Mouse (Mus musculus) embryonic fibroblast, embryonic 13.5 days (primary cell): ENCODE measurements around the gene Gm38655. TPM values are rescaled to one million over a fixed set of nuclear protein-coding genes. Genes with fewer than 3 reads are reported as not detected.

Experiments used
- H3K27ac ChIP-seq: 2 replicates; pipeline ENCODE4 v1.5.1; 2012; ENCODE audit warnings: low read length, control low read depth, inconsistent platforms; ENCODE audit not compliant: insufficient read depth
- H3K4me1 ChIP-seq: 2 replicates; pipeline ENCODE4 v1.6.1; 2011; ENCODE audit warnings: low read length; ENCODE audit not compliant: control insufficient read depth, insufficient read depth
- H3K4me3 ChIP-seq: 2 replicates; pipeline ENCODE4 v1.5.1; 2011; ENCODE audit warnings: mild to moderate bottlenecking, control low read depth, low read length; ENCODE audit not compliant: insufficient read depth
- CTCF ChIP-seq: IDR thresholded peaks from 2 replicates; pipeline ENCODE4 v1.5.1; 2011; ENCODE audit warnings: mild to moderate bottlenecking, control low read depth, low read length, moderate library complexity, borderline replicate concordance; ENCODE audit not compliant: insufficient read depth
- POLR2A ChIP-seq: IDR thresholded peaks from 2 replicates; pipeline ENCODE4 v1.6.1; 2011; ENCODE audit warnings: low read depth, mild to moderate bottlenecking, control low read depth, low read length, moderate library complexity
- polyA plus RNA-seq: library from polyadenylated mRNA; stranded (reverse); fragments of >200 nt; gene quantifications from 2 replicates; pipeline ENCODE4 v1.2.4, GENCODE M21; 2011; ENCODE audit warnings: low read depth; ENCODE audit not compliant: missing spikeins, insufficient read length

The Gm38655 gene
- polyA plus RNA-seq, 1 experiment = not detected

GRCm38 (mm10) chr17:25169706-25170105 lies 5.6 kb downstream of the Gm38655 start:
- TF ChIP-seq POLR2A (no peak), CTCF (no peak)
- 0 out of 2 replicates have a peak, but pooled peaks cover 8% of the 10 kb centered on the region for H3K4me1 ChIP-seq
- H3K27ac ChIP-seq = no peak overlapping the region
- H3K4me3 ChIP-seq = no peak overlapping the region

- Histone ChIP-seq H3K27ac (no peak overlapping the region), H3K4me3 (no peak overlapping the region), H3K4me1 (0 out of 2 replicates have a peak, but pooled peaks cover 8% of the 10 kb centered on the region)
- TF ChIP-seq POLR2A (no peak), CTCF (no peak)
Measured at GRCm38 (mm10) chr17:25165970-25166671, 9.2 kb downstream of the Gm38655 start.

GRCm38 (mm10) chr17:25164770-25165169 lies 10.5 kb downstream of the Gm38655 start:
- no peak for TF ChIP-seq CTCF
- TF ChIP-seq POLR2A = no peak
- Histone ChIP-seq H3K4me1 (0 out of 2 replicates have a peak, but pooled peaks cover 8% of the 10 kb centered on the region), H3K27ac (no peak overlapping the region), H3K4me3 (no peak overlapping the region)

GRCm38 (mm10) chr17:25163387-25163786 lies 11.9 kb downstream of the Gm38655 start:
- H3K4me3 ChIP-seq = no peak overlapping the region
- 0 out of 2 replicates have a peak, but pooled peaks cover 8% of the 10 kb centered on the region for H3K4me1 ChIP-seq
- TF ChIP-seq CTCF = no peak
- no peak for TF ChIP-seq POLR2A
- H3K27ac ChIP-seq = no peak overlapping the region

- Histone ChIP-seq H3K27ac (no peak within 1 kb of the TSS), H3K4me3 (no peak within 1 kb of the TSS)
- no peak for TF ChIP-seq CTCF
- TF ChIP-seq POLR2A = no peak
Measured at GRCm38 (mm10) chr17:25162161-25162560, 13.1 kb downstream of the Gm38655 start, which contains the start of gene Ccdc154. Gene Ccdc154 (plus strand): TSS chr17:25162461.

GRCm38 (mm10) chr17:25139960-25140359 lies 35.3 kb downstream of the Gm38655 start:
- no peak for TF ChIP-seq CTCF
- no peak for TF ChIP-seq POLR2A
- peaks cover 2% of the 10 kb centered on the region; the same call in 1 of the 2 replicates for H3K4me1 ChIP-seq
- H3K4me3 ChIP-seq = no peak overlapping the region
- H3K27ac ChIP-seq = no peak overlapping the region

More at GRCm38 (mm10) chr17:25162161-25162560, 13.1 kb downstream of the Gm38655 start, which contains the start of gene Ccdc154:
- 0 out of 2 replicates have a peak, but pooled peaks cover 8% of the 10 kb centered on the region for H3K4me1 ChIP-seq

- no peak for TF ChIP-seq CTCF
- TF ChIP-seq POLR2A = no peak
- Histone ChIP-seq H3K27ac (no peak overlapping the region), H3K4me3 (no peak overlapping the region), H3K4me1 (peaks cover 7% of the 10 kb centered on the region)
Measured at GRCm38 (mm10) chr17:25138803-25139202, 36.5 kb downstream of the Gm38655 start.

- Histone ChIP-seq H3K27ac (no peak overlapping the region), H3K4me1 (peaks cover 7% of the 10 kb centered on the region), H3K4me3 (no peak overlapping the region)
- TF ChIP-seq CTCF = no peak
- TF ChIP-seq POLR2A = no peak
Measured at GRCm38 (mm10) chr17:25135622-25136021, 39.6 kb downstream of the Gm38655 start.

- TF ChIP-seq POLR2A = peak; percentile 86
- no peak for TF ChIP-seq CTCF
- peak within 1 kb of the TSS; percentile 98 for H3K4me3 ChIP-seq
- H3K27ac ChIP-seq = no peak within 1 kb of the TSS
- peaks cover 7% of the 10 kb centered on the region for H3K4me1 ChIP-seq
Measured at GRCm38 (mm10) chr17:25133275-25133698, 42.0 kb downstream of the Gm38655 start, which contains the start of gene Clcn7. Gene Clcn7 (plus strand): TSS chr17:25133391.

- no peak overlapping the region for H3K4me3 ChIP-seq
- no peak overlapping the region for H3K27ac ChIP-seq
- H3K4me1 ChIP-seq = peaks cover 4% of the 10 kb centered on the region
- TF ChIP-seq CTCF = no peak
- TF ChIP-seq POLR2A = no peak
Measured at GRCm38 (mm10) chr17:25130060-25130459, 45.2 kb downstream of the Gm38655 start.

GRCm38 (mm10) chr17:25127681-25128080 lies 47.6 kb downstream of the Gm38655 start:
- TF ChIP-seq POLR2A = no peak
- Histone ChIP-seq H3K4me1 (no peaks in the 10 kb centered on the region), H3K27ac (no peak overlapping the region), H3K4me3 (no peak overlapping the region)
